Mouse (Mus musculus): ENCODE measurements around the gene 4933416C03Rik. TPM values are rescaled to one million over a fixed set of nuclear protein-coding genes. Genes with fewer than 3 reads are reported as not detected.

4933416C03Rik gene
- total RNA-seq, 2 experiments from 2014 or later, result not detected

DNA sequence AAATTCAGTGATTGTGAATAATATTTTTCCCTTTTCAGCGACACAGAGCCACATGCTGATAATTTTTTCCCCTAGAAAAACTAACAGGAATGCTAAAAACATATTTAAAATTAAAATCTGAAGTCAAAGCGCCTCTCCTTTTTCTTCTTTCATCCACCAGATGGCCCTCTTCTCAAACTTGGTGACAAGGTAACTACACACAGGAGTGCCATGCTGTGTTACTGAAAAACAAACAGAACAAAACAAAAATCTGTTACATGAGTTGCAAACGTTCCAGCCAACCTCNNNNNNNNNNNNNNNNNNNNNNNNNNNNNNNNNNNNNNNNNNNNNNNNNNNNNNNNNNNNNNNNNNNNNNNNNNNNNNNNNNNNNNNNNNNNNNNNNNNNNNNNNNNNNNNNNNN is 29.8 kb downstream of the 4933416C03Rik start:
- DNase-seq, result no peak
- intact Hi-C loops (cut with DNase I; ENCODE audit: low total_unique reads), result loop anchor here (10.0 kb wide), 1 partner anchor 111 kb away; no protein-coding TSS in a partner anchor

DNA sequence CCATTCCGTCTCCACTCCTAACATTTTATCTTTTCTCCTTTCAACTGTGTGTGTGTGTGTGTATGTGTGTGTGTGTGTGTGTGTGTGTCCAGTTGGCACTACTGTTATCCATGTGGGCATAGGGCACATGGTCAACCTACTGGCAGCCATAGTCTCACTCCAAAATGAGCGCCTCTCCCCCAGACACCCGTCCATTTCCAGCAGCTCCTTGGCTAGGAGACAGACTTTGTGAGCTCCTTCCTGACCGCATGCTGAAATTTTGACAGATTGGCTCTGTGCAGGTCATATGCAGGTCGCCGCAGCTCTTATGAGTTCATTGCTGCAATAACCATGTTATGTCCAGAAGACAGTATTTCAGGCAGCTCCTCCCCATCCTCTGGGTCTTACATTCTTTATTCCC is 32.9 kb downstream of the 4933416C03Rik start:
- intact Hi-C loops (cut with DNase I; ENCODE audit: low total_unique reads), result loop anchor here (10.0 kb wide), 1 partner anchor 114 kb away; no protein-coding TSS in a partner anchor
- DNase-seq, result no peak

DNA sequence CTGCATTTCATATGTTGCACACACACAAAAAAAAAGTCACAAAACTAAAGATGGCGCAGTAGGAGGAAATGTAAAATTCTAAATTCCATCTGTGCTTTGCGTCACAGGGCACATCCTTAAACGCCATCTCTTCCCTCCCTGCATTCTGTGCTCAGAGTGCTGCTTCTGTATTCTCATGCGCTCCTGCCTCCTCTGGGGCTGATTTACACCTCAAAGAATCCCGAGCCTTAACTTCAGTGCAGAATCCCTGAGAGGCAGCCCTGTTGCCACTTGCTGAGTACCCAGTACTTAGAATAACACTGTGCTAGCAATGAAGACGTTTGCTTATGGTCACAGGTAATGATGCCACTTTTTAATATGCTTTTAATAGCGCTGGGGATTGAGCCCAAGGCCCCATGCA is 34.3 kb downstream of the 4933416C03Rik start:
- intact Hi-C loops (cut with DNase I; ENCODE audit: low total_unique reads), result no loop called here
- DNase-seq, result no peak

DNA sequence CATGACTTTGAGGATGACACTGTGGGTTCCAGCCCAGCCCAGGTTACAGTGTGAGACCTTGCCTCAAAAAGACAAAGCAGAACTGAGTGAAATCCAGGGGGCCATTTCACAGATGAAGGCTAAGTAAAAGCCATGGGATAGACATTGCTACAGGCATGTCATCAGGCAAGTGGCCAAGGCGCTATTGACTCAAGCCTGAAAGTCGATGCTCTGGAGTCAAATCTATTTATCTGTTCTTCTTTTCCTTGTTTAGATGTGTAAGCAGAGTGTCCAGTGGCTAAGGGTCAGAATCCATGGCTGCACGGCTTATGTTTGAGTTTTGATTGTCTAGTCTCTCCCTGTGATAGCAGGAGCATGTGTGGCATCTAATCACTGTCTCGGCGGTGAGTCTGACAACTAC is 35.1 kb downstream of the 4933416C03Rik start:
- no peak for DNase-seq
- intact Hi-C loops (cut with DNase I; ENCODE audit: low total_unique reads), result no loop called here

DNA sequence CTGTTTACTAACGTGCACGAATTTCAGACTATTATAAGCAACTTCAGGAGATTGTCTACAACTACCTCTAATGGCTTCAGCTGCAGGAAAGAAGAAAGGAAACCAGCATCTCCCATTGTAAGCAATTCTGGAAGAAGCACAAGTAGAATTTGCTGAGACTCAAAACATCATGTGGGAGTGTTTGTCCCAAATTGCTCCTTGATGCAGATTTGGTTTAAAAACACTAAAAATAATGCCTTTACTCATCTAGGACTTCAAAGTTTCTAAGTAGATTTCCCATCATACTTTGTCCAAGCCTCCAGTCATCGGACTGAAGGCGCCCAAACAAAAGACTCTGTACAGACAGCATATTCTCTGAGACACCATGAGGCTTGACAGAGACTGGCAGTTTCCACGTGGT is 37.8 kb downstream of the 4933416C03Rik start:
- no peak for DNase-seq
- intact Hi-C loops (cut with DNase I; ENCODE audit: low total_unique reads), result no loop called here

Other genes with a start within 250 kb of the 4933416C03Rik start
- under 1 TPM; 0.68 to 0.71 TPM for gene Ptprr, start 95.7 kb downstream of the 4933416C03Rik start, total RNA-seq (2021)
- 10 to 100 TPM; 38.6 to 50.3 TPM for gene Ptprb, start 161.6 kb upstream of the 4933416C03Rik start, total RNA-seq (2021)

Measured in gastrocnemius, postnatal 14 days (tissue).